Mouse (Mus musculus): Measurements from ENCODE around the gene Zbtb37. TPM values are rescaled to one million over a fixed set of nuclear protein-coding genes. Genes with fewer than 3 reads are reported as not detected.
"Not testable (repeated sequence)": the region's sequence is repeated elsewhere in the genome, so short reads cannot be mapped to it uniquely, and the experiment has no call there.

The Zbtb37 gene
- polyA plus RNA-seq, 1 experiment: 15.5 TPM

DNA sequence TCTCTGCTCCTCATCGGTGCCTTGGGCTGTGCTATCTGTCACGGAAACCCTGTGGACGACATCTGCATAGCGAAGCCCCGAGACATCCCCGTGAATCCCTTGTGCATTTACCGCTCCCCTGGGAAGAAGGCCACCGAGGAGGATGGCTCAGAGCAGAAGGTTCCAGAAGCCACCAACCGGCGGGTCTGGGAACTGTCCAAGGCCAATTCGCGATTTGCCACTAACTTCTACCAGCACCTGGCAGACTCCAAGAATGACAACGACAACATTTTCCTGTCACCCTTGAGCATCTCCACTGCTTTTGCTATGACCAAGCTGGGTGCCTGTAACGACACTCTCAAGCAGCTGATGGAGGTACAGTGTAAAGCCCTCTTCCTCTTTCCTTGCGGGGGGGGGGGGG is 45.3 kb downstream of the Zbtb37 start:
- no peaks in the 10 kb centered on the region for H3K36me3 ChIP-seq (ENCODE audit: control insufficient read depth, insufficient read depth, low read length, poor library complexity, severe bottlenecking)
- TF ChIP-seq CTCF (IDR thresholded peaks at IDR 0.05; ENCODE audit: low read depth, low read length) (no peak), POLR2A (IDR thresholded peaks at IDR 0.05; ENCODE audit: insufficient read depth, low read length) (no peak), EP300 (IDR thresholded peaks at IDR 0.05; ENCODE audit: insufficient read depth, low read depth, low read length) (no peak)
- H3K9me3 ChIP-seq (replicated peaks; ENCODE audit: control insufficient read depth, insufficient read depth, low read length, poor library complexity, severe bottlenecking): no peaks in the 10 kb centered on the region
- H3K4me3 ChIP-seq (ENCODE audit: low read depth, low read length): no peak overlapping the region
- no peak overlapping the region for H3K9ac ChIP-seq (ENCODE audit: low read depth, poor library complexity, severe bottlenecking)
- no peaks in the 10 kb centered on the region for H3K4me1 ChIP-seq (ENCODE audit: control insufficient read depth, insufficient read depth, low read length)
- no peaks in the 10 kb centered on the region for H3K27me3 ChIP-seq (ENCODE audit: control insufficient read depth, insufficient read depth, low read length, poor library complexity, severe bottlenecking)
- H3K27ac ChIP-seq (ENCODE audit: insufficient read depth, low read length): no peak overlapping the region

DNA sequence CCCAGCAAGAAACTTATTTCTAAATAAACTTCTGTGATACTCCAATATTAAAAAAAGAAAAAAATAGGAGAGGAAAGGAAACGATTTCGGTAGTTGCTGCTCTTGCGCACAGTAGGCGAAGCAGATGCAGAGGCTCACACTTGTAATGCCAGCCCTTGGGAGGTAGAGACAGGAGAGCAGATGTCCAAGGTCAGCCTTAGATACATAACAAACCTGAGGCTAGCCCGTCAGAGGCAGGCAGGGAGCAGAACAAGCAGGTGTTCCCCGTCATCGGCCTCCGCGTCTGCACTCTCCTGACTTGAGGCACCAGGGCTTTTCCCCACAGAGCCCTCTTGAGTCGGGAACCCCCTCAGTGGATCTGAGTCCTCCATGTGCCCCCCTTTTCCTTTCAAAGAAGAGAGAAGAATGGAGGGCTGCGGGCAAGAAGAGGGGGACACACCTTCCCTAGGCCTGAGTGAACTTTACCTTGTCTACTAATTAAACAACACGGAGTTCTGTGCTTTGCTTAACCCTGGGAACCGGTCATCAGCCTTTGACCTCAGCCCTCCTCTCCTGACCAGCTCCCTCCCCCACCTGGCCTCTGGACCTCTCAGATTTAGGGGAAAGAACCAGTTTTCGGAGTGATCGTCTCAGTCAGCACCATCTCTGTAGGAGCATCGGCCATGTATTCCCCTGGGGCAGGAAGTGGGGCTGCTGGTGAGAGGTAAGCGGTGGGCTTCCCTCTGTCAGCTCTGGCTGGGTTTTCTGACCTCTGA is 47.6 kb downstream of the Zbtb37 start:
- Histone ChIP-seq H3K27me3 (ENCODE audit: control insufficient read depth, insufficient read depth, low read length, poor library complexity, severe bottlenecking) (no peaks in the 10 kb centered on the region), H3K4me1 (ENCODE audit: control insufficient read depth, insufficient read depth, low read length) (no peaks in the 10 kb centered on the region), H3K4me3 (ENCODE audit: low read depth, low read length) (no peak overlapping the region), H3K36me3 (ENCODE audit: control insufficient read depth, insufficient read depth, low read length, poor library complexity, severe bottlenecking) (no peaks in the 10 kb centered on the region), H3K9me3 (replicated peaks; ENCODE audit: control insufficient read depth, insufficient read depth, low read length, poor library complexity, severe bottlenecking) (no peaks in the 10 kb centered on the region), H3K9ac (ENCODE audit: low read depth, poor library complexity, severe bottlenecking) (no peak overlapping the region), H3K27ac (ENCODE audit: insufficient read depth, low read length) (no peak overlapping the region)
- no peak for TF ChIP-seq CTCF (IDR thresholded peaks at IDR 0.05; ENCODE audit: low read depth, low read length)
- no peak for TF ChIP-seq POLR2A (IDR thresholded peaks at IDR 0.05; ENCODE audit: insufficient read depth, low read length)
- TF ChIP-seq EP300 (IDR thresholded peaks at IDR 0.05; ENCODE audit: insufficient read depth, low read depth, low read length): no peak

DNA sequence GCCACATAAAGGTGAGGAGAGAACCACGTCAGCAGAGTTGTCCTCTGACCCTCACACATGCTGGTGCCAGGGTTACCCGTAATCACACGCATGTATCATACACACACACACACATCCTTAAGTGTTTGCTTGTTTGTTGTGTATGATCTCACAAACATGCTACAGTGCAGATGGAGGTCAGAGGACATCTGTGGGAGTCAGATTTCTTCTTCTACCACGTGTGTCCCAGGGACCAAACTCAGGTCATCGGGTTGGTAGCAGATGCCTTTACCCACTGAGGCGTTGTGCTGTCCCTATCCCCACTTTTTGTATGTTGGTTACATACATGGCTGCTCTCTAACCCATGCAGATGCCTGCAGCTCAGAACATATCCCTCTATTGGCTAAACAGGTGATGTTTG is 49.2 kb downstream of the Zbtb37 start:
- no peak for TF ChIP-seq POLR2A (IDR thresholded peaks at IDR 0.05; ENCODE audit: insufficient read depth, low read length)
- TF ChIP-seq CTCF (IDR thresholded peaks at IDR 0.05; ENCODE audit: low read depth, low read length): no peak
- Histone ChIP-seq H3K27ac (ENCODE audit: insufficient read depth, low read length) (no peak overlapping the region), H3K4me3 (ENCODE audit: low read depth, low read length) (no peak overlapping the region), H3K4me1 (ENCODE audit: control insufficient read depth, insufficient read depth, low read length) (no peaks in the 10 kb centered on the region), H3K27me3 (ENCODE audit: control insufficient read depth, insufficient read depth, low read length, poor library complexity, severe bottlenecking) (no peaks in the 10 kb centered on the region), H3K9ac (ENCODE audit: low read depth, poor library complexity, severe bottlenecking) (no peak overlapping the region), H3K9me3 (replicated peaks; ENCODE audit: control insufficient read depth, insufficient read depth, low read length, poor library complexity, severe bottlenecking) (no peaks in the 10 kb centered on the region), H3K36me3 (ENCODE audit: control insufficient read depth, insufficient read depth, low read length, poor library complexity, severe bottlenecking) (no peaks in the 10 kb centered on the region)

DNA sequence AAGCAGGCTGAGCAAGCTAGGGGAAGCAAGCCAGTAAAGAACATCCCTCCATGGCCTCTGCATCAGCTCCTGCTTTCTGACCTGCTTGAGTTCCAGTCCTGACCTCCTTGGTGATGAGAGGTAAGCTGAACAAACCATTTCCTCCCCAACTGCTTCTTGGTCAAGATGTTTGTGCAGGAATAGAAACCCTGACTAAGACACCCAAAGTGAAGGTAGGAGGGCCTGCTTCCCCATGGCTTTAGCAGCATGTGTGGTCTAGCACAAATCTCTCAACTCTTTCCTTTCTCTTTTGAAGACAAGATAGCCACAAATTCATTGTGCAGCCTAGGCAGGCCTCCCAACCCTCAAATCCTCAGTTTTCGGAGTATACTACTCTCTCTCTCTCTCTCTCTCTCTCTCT is 49.9 kb downstream of the Zbtb37 start:
- not testable (repeated sequence) for H3K27me3 ChIP-seq (ENCODE audit: control insufficient read depth, insufficient read depth, low read length, poor library complexity, severe bottlenecking); H3K36me3 ChIP-seq (ENCODE audit: control insufficient read depth, insufficient read depth, low read length, poor library complexity, severe bottlenecking); H3K27ac ChIP-seq (ENCODE audit: insufficient read depth, low read length)

DNA sequence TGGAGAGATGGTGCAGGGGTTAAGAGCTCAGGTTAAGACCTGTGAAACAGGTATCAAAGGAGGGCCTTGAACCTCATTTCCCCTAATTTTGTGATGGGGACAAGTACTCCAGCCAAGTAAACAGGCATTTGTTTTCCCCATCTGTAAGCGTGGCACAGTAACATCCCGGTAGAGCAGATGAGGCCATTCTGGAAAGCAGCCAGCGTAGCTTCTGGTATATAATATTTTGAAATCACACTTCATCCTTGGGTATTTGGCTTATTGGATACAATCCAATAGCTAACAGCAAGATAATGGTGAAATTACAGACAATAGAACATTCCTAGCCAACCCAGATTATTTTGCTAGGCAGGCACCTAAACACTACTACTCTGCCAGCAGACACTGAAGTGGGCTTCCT is 51.8 kb downstream of the Zbtb37 start:
- Histone ChIP-seq H3K4me3 (ENCODE audit: low read depth, low read length) (no peak overlapping the region), H3K27ac (ENCODE audit: insufficient read depth, low read length) (no peak overlapping the region), H3K9ac (ENCODE audit: low read depth, poor library complexity, severe bottlenecking) (no peak overlapping the region), H3K9me3 (replicated peaks; ENCODE audit: control insufficient read depth, insufficient read depth, low read length, poor library complexity, severe bottlenecking) (no peaks in the 10 kb centered on the region), H3K27me3 (ENCODE audit: control insufficient read depth, insufficient read depth, low read length, poor library complexity, severe bottlenecking) (no peaks in the 10 kb centered on the region), H3K36me3 (ENCODE audit: control insufficient read depth, insufficient read depth, low read length, poor library complexity, severe bottlenecking) (no peaks in the 10 kb centered on the region), H3K4me1 (ENCODE audit: control insufficient read depth, insufficient read depth, low read length) (no peaks in the 10 kb centered on the region)
- TF ChIP-seq POLR2A (IDR thresholded peaks at IDR 0.05; ENCODE audit: insufficient read depth, low read length) (no peak), CTCF (IDR thresholded peaks at IDR 0.05; ENCODE audit: low read depth, low read length) (no peak)

More for the DNA sequence above, 49.9 kb downstream of the Zbtb37 start:
- not testable (repeated sequence) for H3K4me1 ChIP-seq (ENCODE audit: control insufficient read depth, insufficient read depth, low read length); H3K9me3 ChIP-seq (replicated peaks; ENCODE audit: control insufficient read depth, insufficient read depth, low read length, poor library complexity, severe bottlenecking); H3K9ac ChIP-seq (ENCODE audit: low read depth, poor library complexity, severe bottlenecking); H3K4me3 ChIP-seq (ENCODE audit: low read depth, low read length)

DNA sequence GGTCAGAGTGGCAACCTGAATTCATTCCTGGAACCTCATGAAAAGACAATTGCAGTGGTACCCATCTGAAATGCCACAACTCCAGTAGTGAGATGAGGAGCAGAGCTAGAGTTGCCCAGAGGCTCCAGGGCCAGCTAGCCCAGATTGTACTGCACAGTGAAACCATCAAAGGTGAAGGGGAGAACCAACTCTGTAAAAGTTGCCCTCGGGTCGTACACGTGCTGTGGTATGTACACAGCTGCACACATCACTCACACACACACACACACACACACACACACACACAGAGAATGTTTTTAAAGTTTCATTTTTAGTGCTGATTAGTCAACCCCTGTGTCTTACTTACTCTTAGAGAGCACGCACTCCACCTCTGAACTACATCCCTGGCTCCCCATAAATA is 53.3 kb downstream of the Zbtb37 start:
- H3K4me1 ChIP-seq (ENCODE audit: control insufficient read depth, insufficient read depth, low read length): no peaks in the 10 kb centered on the region
- H3K4me3 ChIP-seq (ENCODE audit: low read depth, low read length): no peak overlapping the region
- H3K27ac ChIP-seq (ENCODE audit: insufficient read depth, low read length): no peak overlapping the region
- H3K27me3 ChIP-seq (ENCODE audit: control insufficient read depth, insufficient read depth, low read length, poor library complexity, severe bottlenecking): no peaks in the 10 kb centered on the region
- TF ChIP-seq EP300 (IDR thresholded peaks at IDR 0.05; ENCODE audit: insufficient read depth, low read depth, low read length) (no peak), POLR2A (IDR thresholded peaks at IDR 0.05; ENCODE audit: insufficient read depth, low read length) (no peak), CTCF (IDR thresholded peaks at IDR 0.05; ENCODE audit: low read depth, low read length) (no peak)
- H3K36me3 ChIP-seq (ENCODE audit: control insufficient read depth, insufficient read depth, low read length, poor library complexity, severe bottlenecking): no peaks in the 10 kb centered on the region
- no peaks in the 10 kb centered on the region for H3K9me3 ChIP-seq (replicated peaks; ENCODE audit: control insufficient read depth, insufficient read depth, low read length, poor library complexity, severe bottlenecking)
- H3K9ac ChIP-seq (ENCODE audit: low read depth, poor library complexity, severe bottlenecking): no peak overlapping the region
